Mouse (Mus musculus) kidney, adult 18-20 months (tissue): Measurements from ENCODE around the gene Gm49486.
A peak's percentile ranks its signal among the peaks of the same experiment; 100 is the strongest.

ENCODE experiments used
- DNase-seq: peaks from one replicate; pipeline ENCODE4 v3.0.0; 2021

Gm49486 gene

DNA sequence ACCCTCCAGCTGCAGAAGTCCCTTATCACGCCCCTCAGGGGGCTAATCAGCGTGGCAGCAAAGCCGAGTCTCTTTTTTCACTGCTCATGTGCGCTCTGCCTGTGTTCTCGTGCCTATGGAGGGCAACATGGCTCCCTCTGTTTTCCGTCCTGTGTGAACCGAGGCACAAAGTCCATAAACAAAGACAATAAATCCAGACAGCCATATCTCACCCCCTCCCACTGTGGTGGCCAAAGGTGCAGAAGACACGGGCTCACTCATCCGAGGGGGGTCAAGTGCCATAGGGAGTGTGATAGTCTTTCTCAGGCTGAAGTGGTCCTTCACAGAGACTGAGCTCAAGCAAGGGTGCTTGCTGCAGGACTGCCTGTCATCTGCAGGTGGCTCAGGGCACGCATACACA lies 43.8 kb downstream of the Gm49486 start:
- no peak for DNase-seq

- no peak for DNase-seq
Observed at GRCm38 (mm10) chr15:79277728-79278127, 48.5 kb downstream of the Gm49486 start.

DNA sequence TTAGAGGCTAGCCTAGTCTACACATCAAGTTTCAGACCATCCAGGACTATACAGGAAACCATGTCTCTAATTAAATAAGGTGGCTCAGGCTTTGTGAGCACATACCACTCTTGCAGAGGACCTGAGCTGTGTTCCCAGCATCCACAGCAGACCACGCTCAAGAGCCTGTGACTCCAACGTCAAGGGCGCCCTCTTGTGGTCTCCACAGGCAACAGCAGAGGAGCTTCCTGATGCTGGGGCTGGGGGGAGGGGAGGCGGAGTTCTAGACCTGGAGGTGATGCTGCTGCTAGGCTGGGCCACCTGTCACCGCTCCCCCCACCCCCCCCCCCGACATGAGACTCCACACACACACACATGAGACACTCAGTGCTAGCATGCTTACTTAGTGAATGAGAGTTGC lies 51.0 kb downstream of the Gm49486 start:
- DNase-seq = peak; percentile 43

DNA sequence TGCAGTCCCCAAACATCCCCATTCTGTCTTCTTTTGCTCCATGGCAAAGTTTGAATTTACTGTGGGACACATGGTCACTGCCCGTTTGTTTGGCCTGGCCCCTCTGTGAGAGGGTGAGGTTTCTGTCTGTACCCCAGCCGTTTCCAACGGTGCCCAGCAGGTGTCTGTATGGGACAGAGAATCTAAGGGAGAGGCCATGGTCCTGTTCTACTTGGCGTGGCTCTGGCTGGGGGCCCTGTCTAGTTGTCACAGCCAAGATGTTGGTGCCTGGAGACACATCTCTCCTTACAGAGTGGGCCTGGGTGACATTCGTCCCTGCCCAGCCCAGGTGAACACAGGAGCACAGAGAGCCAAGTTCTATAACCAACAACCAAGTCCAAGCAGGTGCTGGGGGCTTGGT lies 51.7 kb downstream of the Gm49486 start:
- no peak for DNase-seq

GRCm38 (mm10) chr15:79281389-79281788 lies 52.2 kb downstream of the Gm49486 start:
- DNase-seq = no peak

- no peak for DNase-seq
Observed at GRCm38 (mm10) chr15:79282434-79282833, 53.2 kb downstream of the Gm49486 start.

DNA sequence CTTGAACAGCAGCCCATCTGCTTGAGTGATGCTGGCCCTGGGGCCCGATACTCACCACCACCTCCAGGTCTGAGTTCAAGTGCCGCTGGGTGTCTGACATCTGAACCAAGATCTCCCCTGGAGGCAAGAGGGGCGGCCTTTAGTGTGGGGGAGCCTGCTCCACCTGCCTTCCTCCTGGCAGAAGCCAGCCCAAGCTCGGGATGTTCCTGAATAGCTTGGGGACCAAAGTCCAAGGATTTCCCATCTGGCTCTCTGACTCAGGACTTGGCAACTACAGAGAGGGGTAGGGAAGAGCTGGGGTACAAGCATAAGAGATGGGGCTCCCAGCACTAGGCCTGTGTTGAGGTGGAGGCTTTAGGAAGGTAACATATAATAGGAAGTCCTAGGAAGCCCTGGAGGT lies 54.2 kb downstream of the Gm49486 start:
- DNase-seq = peak; percentile 57

- DNase-seq = peak; percentile 82
Observed at GRCm38 (mm10) chr15:79285399-79285798, 56.2 kb downstream of the Gm49486 start, which contains the start of gene Baiap2l2. Baiap2l2 (minus strand) TSS chr15:79285537.

GRCm38 (mm10) chr15:79286141-79286540 lies 57.0 kb downstream of the Gm49486 start:
- DNase-seq = peak; percentile 61

GRCm38 (mm10) chr15:79287091-79287490 lies 57.9 kb downstream of the Gm49486 start:
- DNase-seq = peak; percentile 28

- no peak for DNase-seq
Observed at GRCm38 (mm10) chr15:79288387-79288786, 59.2 kb downstream of the Gm49486 start.

- DNase-seq = no peak
Observed at GRCm38 (mm10) chr15:79289441-79289840, 60.2 kb downstream of the Gm49486 start.

GRCm38 (mm10) chr15:79290340-79290739 lies 61.1 kb downstream of the Gm49486 start:
- DNase-seq = no peak

- no peak for DNase-seq
Observed at GRCm38 (mm10) chr15:79292779-79293178, 63.6 kb downstream of the Gm49486 start.

- DNase-seq = no peak
Observed at GRCm38 (mm10) chr15:79298553-79298952, 69.4 kb downstream of the Gm49486 start.

GRCm38 (mm10) chr15:79299563-79300155 lies 70.5 kb downstream of the Gm49486 start:
- DNase-seq = no peak

DNA sequence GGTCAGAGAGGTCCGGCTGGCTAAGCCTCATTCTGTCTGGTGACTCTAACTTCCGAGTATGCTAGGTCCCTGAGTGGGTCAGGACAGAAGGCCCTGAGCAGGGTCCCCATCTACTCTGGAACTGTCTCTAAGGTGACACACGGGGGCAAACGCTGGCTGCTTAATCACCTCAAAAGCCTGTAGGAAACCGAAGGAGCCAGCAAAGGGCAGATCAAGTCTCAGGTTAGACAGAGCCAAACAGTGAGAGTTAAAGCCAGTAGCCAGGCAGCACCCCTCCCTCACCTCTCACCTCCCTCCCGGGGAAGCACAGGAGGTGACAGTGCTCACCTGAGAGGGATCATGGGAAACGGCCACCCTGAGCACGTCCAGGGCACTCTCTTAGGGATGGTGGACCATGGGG lies 74.5 kb downstream of the Gm49486 start:
- no peak for DNase-seq

- no peak for DNase-seq
Observed at GRCm38 (mm10) chr15:79304832-79305231, 75.6 kb downstream of the Gm49486 start.

DNA sequence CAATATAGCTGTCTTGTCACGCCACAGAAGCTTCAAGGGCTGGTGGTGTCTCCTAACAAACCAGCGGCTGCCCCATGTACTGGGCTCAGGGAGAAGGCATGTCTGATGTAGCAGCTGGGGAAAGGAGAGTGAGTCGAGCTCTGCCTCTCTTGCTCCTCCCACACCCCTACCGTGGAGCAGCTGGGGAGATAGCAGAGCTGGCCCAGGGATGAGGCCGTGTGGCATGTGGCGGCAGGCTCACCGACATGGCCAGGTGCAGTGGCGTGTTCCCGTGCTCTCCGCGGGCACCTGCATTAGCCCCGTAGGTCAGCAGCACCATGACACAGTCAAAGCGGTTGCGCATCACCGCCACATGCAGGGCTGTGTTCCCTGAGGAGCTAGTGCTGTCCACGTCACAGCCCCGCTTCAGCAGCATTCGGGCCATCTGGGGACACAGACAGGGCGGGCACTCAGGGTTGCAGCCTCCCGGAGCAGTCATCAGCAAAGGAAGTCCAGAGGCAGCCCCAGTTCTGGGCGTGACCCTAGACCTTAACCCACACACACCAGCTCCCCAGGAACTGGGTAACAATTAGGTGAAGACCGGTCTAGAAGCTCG lies 76.9 kb downstream of the Gm49486 start:
- no peak for DNase-seq
